Mouse (Mus musculus) forebrain, embryonic 12.5 days (tissue): ENCODE measurements around the gene Dnajb4. TPM values are rescaled to one million over a fixed set of nuclear protein-coding genes. Genes with fewer than 3 reads are reported as not detected.

ENCODE experiments used
- ATAC-seq: fragments of 200-750 bp; cut with Nextera tagmentation; 2 replicates; pipeline ENCODE4 v1.8.0; 2017; ENCODE audit warnings: moderate TSS enrichment; ENCODE audit not compliant: low FRiP score
- H3K27ac ChIP-seq: fragments of 300-500 bp; sonication (generic); 2 replicates; pipeline ENCODE4 v1.5.1; 2016; ENCODE audit warnings: mild to moderate bottlenecking
- H3K27me3 ChIP-seq: fragments of 300-500 bp; sonication (generic); 2 replicates; pipeline ENCODE4 v1.6.1; 2016; ENCODE audit warnings: mild to moderate bottlenecking
- H3K36me3 ChIP-seq: fragments of 300-500 bp; sonication (generic); replicated peaks from 2 replicates; pipeline ENCODE4 v1.6.1; 2016; ENCODE audit warnings: mild to moderate bottlenecking
- H3K4me1 ChIP-seq: fragments of 300-500 bp; sonication (generic); 2 replicates; pipeline ENCODE4 v1.6.1; 2016
- H3K4me2 ChIP-seq: fragments of 300-500 bp; sonication (generic); 2 replicates; pipeline ENCODE4 v1.6.1; 2016; ENCODE audit warnings: mild to moderate bottlenecking, moderate library complexity
- H3K4me3 ChIP-seq: fragments of 300-500 bp; sonication (generic); replicated peaks from 2 replicates; pipeline ENCODE4 v1.5.1; 2016; ENCODE audit warnings: mild to moderate bottlenecking
- H3K9ac ChIP-seq: fragments of 300-500 bp; sonication (generic); 2 replicates; pipeline ENCODE4 v1.6.1; 2016; ENCODE audit warnings: mild to moderate bottlenecking
- H3K9me3 ChIP-seq: fragments of 300-500 bp; sonication (generic); 2 replicates; pipeline ENCODE4 v1.6.1; 2016
- WGBS: fragments of 180-500 bp; shearing (Covaris S2); methylation state at CpG from one replicate; pipeline ENCODE4 v1.1.7; 2016; 5-methylcytosine and 5-hydroxymethylcytosine counted together
- polyA plus RNA-seq: library from polyadenylated mRNA; unstranded; fragments of >200 nt; fragmentation: Nextera tagmentation; extraction: Ambion mirVana; gene quantifications from 2 replicates; pipeline ENCODE4 v1.2.1, GENCODE M21; 2016

Gene Dnajb4
- polyA plus RNA-seq, 1 experiment from 2014 or later = 26.6 TPM

GRCm38 (mm10) chr3:152166699-152167451 lies 43.2 kb downstream of the Dnajb4 start:
- Histone ChIP-seq H3K9me3 (no peaks in the 10 kb centered on the region), H3K9ac (peak overlapping the region; percentile 49), H3K27me3 (peaks cover 34% of the 10 kb centered on the region), H3K27ac (no peak overlapping the region), H3K4me1 (peaks cover 25% of the 10 kb centered on the region), H3K4me2 (peak overlapping the region; percentile 97), H3K36me3 (no peaks in the 10 kb centered on the region), H3K4me3 (peak overlapping the region; percentile 55)
- WGBS = 9% methylated on average over 29 of the region's 29 CpGs
- peak; percentile 59 for ATAC-seq

- Histone ChIP-seq H3K4me3 (peak within 1 kb of the TSS; percentile 55), H3K9me3 (no peaks in the 10 kb centered on the region), H3K27me3 (peaks cover 40% of the 10 kb centered on the region), H3K4me2 (peak within 1 kb of the TSS; percentile 97), H3K36me3 (no peaks in the 10 kb centered on the region), H3K27ac (no peak within 1 kb of the TSS), H3K4me1 (peaks cover 25% of the 10 kb centered on the region), H3K9ac (peak within 1 kb of the TSS; percentile 60)
- 5% methylated on average over 10 of the region's 10 CpGs for WGBS
- ATAC-seq = no peak; the same call in 1 of the 2 replicates
These were observed 44.0 kb downstream of the Dnajb4 start, which contains the start of gene Gipc2 for GRCm38 (mm10) chr3:152166099-152166423. Gene Gipc2, minus strand, starts transcription at chr3:152166230.

GRCm38 (mm10) chr3:152165351-152166098 lies 44.6 kb downstream of the Dnajb4 start:
- peak; percentile 66 for ATAC-seq
- WGBS = 2% methylated on average over 53 of the region's 53 CpGs

GRCm38 (mm10) chr3:152165014-152165350 lies 45.1 kb downstream of the Dnajb4 start:
- WGBS = 26% methylated on average over 9 of the region's 9 CpGs
- peak overlapping the region; percentile 60; the same call in 1 of the 2 replicates for H3K9ac ChIP-seq
- H3K27ac ChIP-seq = no peak overlapping the region
- H3K4me3 ChIP-seq = peak overlapping the region; percentile 55
- H3K9me3 ChIP-seq = no peaks in the 10 kb centered on the region
- peaks cover 25% of the 10 kb centered on the region for H3K4me1 ChIP-seq
- no peaks in the 10 kb centered on the region for H3K36me3 ChIP-seq
- H3K4me2 ChIP-seq = peak overlapping the region; percentile 97
- peaks cover 40% of the 10 kb centered on the region for H3K27me3 ChIP-seq
- ATAC-seq = no peak

More at GRCm38 (mm10) chr3:152165351-152166098, 44.6 kb downstream of the Dnajb4 start:
- H3K9me3 ChIP-seq = no peaks in the 10 kb centered on the region
- peak overlapping the region; percentile 60 for H3K9ac ChIP-seq
- no peak overlapping the region for H3K27ac ChIP-seq
- peaks cover 25% of the 10 kb centered on the region for H3K4me1 ChIP-seq
- peaks cover 40% of the 10 kb centered on the region for H3K27me3 ChIP-seq
- H3K4me3 ChIP-seq = peak overlapping the region; percentile 55
- no peaks in the 10 kb centered on the region for H3K36me3 ChIP-seq
- H3K4me2 ChIP-seq = peak overlapping the region; percentile 97

- Histone ChIP-seq H3K4me3 (no peak overlapping the region), H3K9ac (no peak overlapping the region), H3K4me1 (peaks cover 27% of the 10 kb centered on the region), H3K9me3 (no peaks in the 10 kb centered on the region), H3K4me2 (no peak overlapping the region), H3K27me3 (peaks cover 40% of the 10 kb centered on the region), H3K27ac (no peak overlapping the region), H3K36me3 (no peaks in the 10 kb centered on the region)
- 92% methylated on average over 8 of the region's 8 CpGs for WGBS
- no peak for ATAC-seq
These were observed 46.8 kb downstream of the Dnajb4 start for GRCm38 (mm10) chr3:152163320-152163719.

- Histone ChIP-seq H3K27me3 (peaks cover 20% of the 10 kb centered on the region), H3K4me3 (no peak overlapping the region), H3K27ac (no peak overlapping the region), H3K4me1 (peaks cover 8% of the 10 kb centered on the region), H3K9ac (no peak overlapping the region), H3K9me3 (no peaks in the 10 kb centered on the region), H3K4me2 (no peak overlapping the region), H3K36me3 (no peaks in the 10 kb centered on the region)
- WGBS = 65% methylated on average over 4 of the region's 4 CpGs
- no peak for ATAC-seq
These were observed 49.5 kb downstream of the Dnajb4 start for GRCm38 (mm10) chr3:152160607-152161006.

GRCm38 (mm10) chr3:152159321-152159720 lies 50.8 kb downstream of the Dnajb4 start:
- no peak overlapping the region for H3K27ac ChIP-seq
- peaks cover 7% of the 10 kb centered on the region; the same call in 1 of the 2 replicates for H3K27me3 ChIP-seq
- peaks cover 2% of the 10 kb centered on the region; the same call in 1 of the 2 replicates for H3K4me1 ChIP-seq
- H3K36me3 ChIP-seq = no peaks in the 10 kb centered on the region
- no peak overlapping the region for H3K9ac ChIP-seq
- no peak overlapping the region for H3K4me2 ChIP-seq
- no peak for ATAC-seq
- no peaks in the 10 kb centered on the region for H3K9me3 ChIP-seq
- no peak overlapping the region for H3K4me3 ChIP-seq

GRCm38 (mm10) chr3:152158344-152159291 lies 51.5 kb downstream of the Dnajb4 start:
- no peaks in the 10 kb centered on the region for H3K9me3 ChIP-seq
- H3K4me2 ChIP-seq = no peak overlapping the region
- H3K36me3 ChIP-seq = no peaks in the 10 kb centered on the region
- no peak for ATAC-seq
- no peak overlapping the region for H3K4me3 ChIP-seq
- WGBS = 67% methylated on average over 9 of the region's 10 CpGs
- H3K9ac ChIP-seq = no peak overlapping the region
- H3K27me3 ChIP-seq = peaks cover 6% of the 10 kb centered on the region; the same call in 1 of the 2 replicates
- no peak overlapping the region for H3K27ac ChIP-seq
- H3K4me1 ChIP-seq = peaks cover 2% of the 10 kb centered on the region; the same call in 1 of the 2 replicates

- peaks cover 2% of the 10 kb centered on the region; the same call in 1 of the 2 replicates for H3K4me1 ChIP-seq
- H3K4me3 ChIP-seq = no peak overlapping the region
- H3K27ac ChIP-seq = no peak overlapping the region
- no peak for ATAC-seq
- H3K9me3 ChIP-seq = no peaks in the 10 kb centered on the region
- WGBS = 76% methylated on average over 23 of the region's 23 CpGs
- no peak overlapping the region for H3K4me2 ChIP-seq
- H3K27me3 ChIP-seq = peaks cover 6% of the 10 kb centered on the region; the same call in 1 of the 2 replicates
- no peaks in the 10 kb centered on the region for H3K36me3 ChIP-seq
- no peak overlapping the region for H3K9ac ChIP-seq
These were observed 53.1 kb downstream of the Dnajb4 start for GRCm38 (mm10) chr3:152156816-152157496.

GRCm38 (mm10) chr3:152155296-152155948 lies 54.7 kb downstream of the Dnajb4 start:
- peaks cover 2% of the 10 kb centered on the region; the same call in 1 of the 2 replicates for H3K4me1 ChIP-seq
- H3K4me2 ChIP-seq = no peak overlapping the region
- WGBS = 50% methylated on average over 11 of the region's 11 CpGs
- no peak overlapping the region for H3K4me3 ChIP-seq
- H3K27me3 ChIP-seq = no peaks in the 10 kb centered on the region
- no peak overlapping the region for H3K27ac ChIP-seq
- H3K9ac ChIP-seq = no peak overlapping the region
- H3K36me3 ChIP-seq = no peaks in the 10 kb centered on the region
- H3K9me3 ChIP-seq = no peaks in the 10 kb centered on the region
- no peak for ATAC-seq

- Histone ChIP-seq H3K9me3 (no peaks in the 10 kb centered on the region), H3K36me3 (no peaks in the 10 kb centered on the region), H3K4me2 (no peak overlapping the region), H3K9ac (no peak overlapping the region), H3K4me1 (peaks cover 2% of the 10 kb centered on the region; the same call in 1 of the 2 replicates), H3K4me3 (no peak overlapping the region), H3K27ac (no peak overlapping the region), H3K27me3 (no peaks in the 10 kb centered on the region)
- 91% methylated on average over 5 of the region's 5 CpGs for WGBS
- ATAC-seq = no peak
These were observed 56.0 kb downstream of the Dnajb4 start for GRCm38 (mm10) chr3:152154095-152154494.
